Comparison of ENCODE assay signal across 7 mouse cellular contexts in genomic region chr9:61697959-61698358, GRCm38 (mm10).
DNase-seq lines count a peak whose midpoint lies in the region; ATAC-seq and TF ChIP-seq lines count a peak whose summit lies in the region.

No protein-coding gene starts in this region.

- no peak for TF ChIP-seq EP300 in MEL (IDR thresholded peaks at IDR 0.05; ENCODE audit: low read depth in 1 of 2, low read length in 2 of 2)
- TF ChIP-seq EP300 in lung, postnatal 0 days (IDR thresholded peaks at IDR 0.05): no peak

- DNase-seq in CD4-positive, CD25-positive, alpha-beta regulatory T cell, adult 2 months (ENCODE audit: low read depth, low spot score): peak; percentile 93
- DNase-seq in MEL (ENCODE audit: low read depth, low spot score): peak; percentile 79
- DNase-seq in cerebellum, adult 9-11 months: peak; percentile 21
- peak; percentile 68 to 71 for DNase-seq in frontal cortex, postnatal 36 days (ENCODE audit: low spot score in 2 of 2)
- DNase-seq in kidney, postnatal 4 days: peak; percentile 84 to 87
- DNase-seq in lung, postnatal 0 days (ENCODE audit: low spot score): peak; percentile 82
- DNase-seq in spleen, postnatal 14 days (ENCODE audit: low spot score in 2 of 2): peak; percentile 51 to 71

- 0 out of 2 replicates have a peak overlapping the region, but pooled peaks have one; percentile 26 for H3K9ac ChIP-seq in MEL (ENCODE audit: control insufficient read depth, low read depth, low read length, poor library complexity, severe bottlenecking)
- no peak overlapping the region for H3K9ac ChIP-seq in lung, postnatal 0 days (replicated peaks; ENCODE audit: low read depth)

- H3K79me2 ChIP-seq in MEL (ENCODE audit: control insufficient read depth, insufficient read depth, low read length, poor library complexity): peaks cover 1% of the 10 kb centered on the region; the same call in 1 of the 2 replicates

- 22% methylated on average over 11 of the region's 11 CpGs for WGBS in lung, postnatal 0 days

- H3K4me1 ChIP-seq in MEL (ENCODE audit: control insufficient read depth in 1 of 2, insufficient read depth in 2 of 2, low read length in 2 of 2): peaks cover 0 to 14% of the 10 kb centered on the region in 2 experiments; a peak in 2 of 4 replicates
- peaks cover 5% of the 10 kb centered on the region; the same call in 1 of the 2 replicates for H3K4me1 ChIP-seq in lung, postnatal 0 days (ENCODE audit: insufficient read depth, low read depth, low read length)

- H3K4me3 ChIP-seq in MEL (ENCODE audit: control insufficient read depth in 1 of 2, insufficient read depth in 1 of 2, low read depth in 2 of 2, low read length in 2 of 2): peak overlapping the region in 1 of 2 experiments; percentile 21; a peak in 1 of 4 replicates
- no peak overlapping the region for H3K4me3 ChIP-seq in lung, postnatal 0 days (ENCODE audit: low read depth, low read length)

- 0 out of 2 replicates have a peak, but pooled peaks have one; percentile 26 for ATAC-seq in lung, postnatal 0 days

- H3K27me3 ChIP-seq in MEL (ENCODE audit: control insufficient read depth in 1 of 2, insufficient read depth in 2 of 2, low read length in 2 of 2): no peaks in the 10 kb centered on the region
- H3K27me3 ChIP-seq in lung, postnatal 0 days (replicated peaks; ENCODE audit: insufficient read depth, low read length): peaks cover 4% of the 10 kb centered on the region; the same call in 1 of the 2 replicates

- H3K27ac ChIP-seq in MEL (ENCODE audit: control insufficient read depth, low read depth, low read length): no peak overlapping the region
- no peak overlapping the region for H3K27ac ChIP-seq in lung, postnatal 0 days (ENCODE audit: low read length)

- peaks cover 0 to 5% of the 10 kb centered on the region in 2 experiments; a peak in 2 of 4 replicates for H3K36me3 ChIP-seq in MEL (ENCODE audit: control insufficient read depth in 1 of 2, insufficient read depth in 2 of 2, low read length in 2 of 2)
- no peaks in the 10 kb centered on the region for H3K36me3 ChIP-seq in lung, postnatal 0 days (ENCODE audit: insufficient read depth, low read length)

- H3K9me3 ChIP-seq in MEL (replicated peaks; ENCODE audit: insufficient read depth, low read length): no peaks in the 10 kb centered on the region
- H3K9me3 ChIP-seq in lung, postnatal 0 days (ENCODE audit: low read length): no peaks in the 10 kb centered on the region

- TF ChIP-seq CTCF in MEL (IDR thresholded peaks at IDR 0.05 in 2 of 3, conservative IDR thresholded peaks at IDR 0.05 in 1 of 3; ENCODE audit: control insufficient read depth in 1 of 3, insufficient read depth in 1 of 3, low read depth in 2 of 3, low read length in 3 of 3, poor library complexity in 1 of 3, severe bottlenecking in 1 of 3): peak; percentile 84 to 95 (median 90)
- TF ChIP-seq CTCF in lung, postnatal 0 days (IDR thresholded peaks at IDR 0.05): peak; percentile 91

- peak; percentile 89 for TF ChIP-seq RAD21 in MEL (IDR thresholded peaks at IDR 0.05; ENCODE audit: low read depth, low read length)

- no peak overlapping the region for H3K4me2 ChIP-seq in lung, postnatal 0 days (replicated peaks; ENCODE audit: low read depth, low read length)

- TF ChIP-seq POLR2A in MEL (IDR thresholded peaks at IDR 0.05; ENCODE audit: control insufficient read depth in 1 of 2, insufficient read depth in 1 of 2, low read depth in 1 of 2, low read length in 2 of 2, poor library complexity in 1 of 2): no peak

TF ChIP-seq in MEL, 35 proteins besides CTCF, POLR2A, EP300 and RAD21:
- TF ChIP-seq ZMIZ1 (IDR thresholded peaks at IDR 0.05; ENCODE audit: low read depth, low read length): no peak
- TF ChIP-seq SMC3 (IDR thresholded peaks at IDR 0.05; ENCODE audit: low read depth, low read length): peak; percentile 90
- TF ChIP-seq HCFC1 (IDR thresholded peaks at IDR 0.05; ENCODE audit: low read depth, low read length): 0 out of 2 replicates have a peak, but pooled peaks have one; percentile 40
- TF ChIP-seq ZKSCAN1 (IDR thresholded peaks at IDR 0.05; ENCODE audit: low read depth, low read length): no peak
- 0 out of 2 replicates have a peak, but pooled peaks have one; percentile 20 for TF ChIP-seq SIN3A (IDR thresholded peaks at IDR 0.05; ENCODE audit: low read length)
- TF ChIP-seq ZC3H11A (IDR thresholded peaks at IDR 0.05; ENCODE audit: low read depth, low read length): peak; percentile 91
- TF ChIP-seq MYB (IDR thresholded peaks at IDR 0.05; ENCODE audit: low read depth, low read length): no peak
- no peak for TF ChIP-seq NRF1 (IDR thresholded peaks at IDR 0.05; ENCODE audit: insufficient read depth, low read depth, low read length, poor library complexity, severe bottlenecking)

Comparison
In these comparisons a context has a peak if more than half of its experiments do, and no peak if none do; other contexts are left out.
1. DNase-seq: peak in every context shown above with its lines; median percentile 93 in CD4-positive, CD25-positive, alpha-beta regulatory T cell, adult 2 months; 86 in kidney, postnatal 4 days; 82 in lung, postnatal 0 days; 79 in MEL; 70 in frontal cortex, postnatal 36 days; 61 in spleen, postnatal 14 days; 21 in cerebellum, adult 9-11 months.